Mouse (Mus musculus): Measurements from ENCODE around the gene Cc2d1a.

Gene Cc2d1a

DNA sequence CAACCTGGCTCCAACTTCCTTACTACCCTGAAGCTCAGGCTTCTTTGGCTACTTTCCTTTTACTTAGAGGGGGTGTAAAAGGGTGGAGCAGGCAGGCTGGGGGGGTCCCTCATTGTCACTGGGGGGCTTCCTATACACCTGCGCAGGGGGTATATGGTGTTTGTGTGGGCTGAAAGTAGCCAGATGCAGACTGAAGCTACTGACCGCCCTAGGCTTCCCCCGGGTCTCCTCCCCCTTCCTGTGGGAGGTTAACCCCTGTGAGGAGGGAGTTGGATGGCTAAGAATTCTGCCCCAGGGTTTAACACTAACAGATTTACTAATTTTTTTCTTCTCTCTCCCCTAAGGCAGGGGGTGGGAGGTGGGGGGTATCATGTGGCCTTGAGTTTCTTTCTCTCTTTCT is 28.8 kb upstream of the Cc2d1a start:
- peak; percentile 32 to 38 for DNase-seq

GRCm38 (mm10) chr8:84173861-84174260 is 26.1 kb upstream of the Cc2d1a start:
- DNase-seq: no peak

- no peak for DNase-seq
Observed at GRCm38 (mm10) chr8:84170096-84170495, 22.4 kb upstream of the Cc2d1a start.

GRCm38 (mm10) chr8:84167696-84168095 is 20.0 kb upstream of the Cc2d1a start:
- no peak for DNase-seq

DNA sequence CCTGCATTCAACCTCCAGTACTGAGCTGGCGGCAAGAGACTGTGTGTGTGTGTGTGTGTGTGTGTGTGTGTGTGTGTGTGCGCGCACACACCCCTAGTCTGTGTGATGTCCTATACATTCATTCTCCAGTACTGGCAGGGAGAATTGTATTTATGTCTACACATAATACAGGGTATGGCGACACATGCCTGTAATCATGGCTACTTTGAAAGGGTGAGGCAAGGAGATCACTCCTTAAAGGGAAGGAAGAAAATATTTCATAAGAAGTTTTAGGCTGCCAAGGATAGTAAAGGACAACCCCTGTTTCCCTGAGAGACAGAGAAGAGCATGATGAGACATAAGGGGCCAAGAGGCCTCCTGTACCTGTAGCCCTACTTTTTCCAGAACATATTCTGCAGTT is 9.9 kb upstream of the Cc2d1a start:
- DNase-seq: no peak

GRCm38 (mm10) chr8:84149181-84149580 is 1.4 kb upstream of the Cc2d1a start:
- DNase-seq: no peak

DNA sequence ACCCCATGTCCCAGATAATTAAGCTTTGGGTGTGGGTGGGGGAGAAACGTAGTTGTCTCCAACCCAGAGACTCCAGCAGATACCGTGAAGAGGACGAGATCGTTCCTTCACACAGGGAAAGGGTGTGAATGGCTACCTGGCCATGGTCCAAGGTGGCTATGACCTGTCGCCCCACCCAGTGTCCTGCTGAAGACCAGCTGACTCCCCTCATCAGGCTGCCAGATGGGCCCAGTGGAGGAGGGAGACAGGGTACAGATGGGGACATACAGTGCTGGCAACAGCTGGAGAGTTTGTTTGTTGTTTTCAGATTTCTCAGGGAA is 755 bp upstream of the Cc2d1a start:
- DNase-seq: no peak

DNA sequence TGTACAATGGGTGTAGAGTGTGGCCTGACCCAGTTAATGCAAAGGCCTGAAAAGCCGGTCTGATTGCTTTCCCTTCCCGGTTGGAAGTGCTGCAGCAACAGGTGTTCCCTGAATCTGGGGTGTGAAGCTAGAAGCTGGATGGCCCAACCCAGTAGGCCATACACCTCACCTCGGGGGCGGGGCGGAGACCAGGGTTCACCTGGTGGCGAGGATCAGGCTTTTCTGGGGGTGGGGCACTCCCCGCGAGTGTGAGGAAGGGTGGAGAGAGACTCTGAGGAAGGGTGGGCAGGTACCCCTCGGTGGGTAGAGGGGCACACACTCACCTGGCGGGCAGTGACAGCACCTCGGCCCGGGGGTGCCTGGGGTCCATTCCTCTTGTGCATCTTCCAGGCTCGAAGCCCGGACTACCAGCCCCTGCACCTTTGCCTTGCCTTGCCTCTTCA is 391 bp downstream of the Cc2d1a start:
- DNase-seq: no peak

- DNase-seq: no peak
Observed at GRCm38 (mm10) chr8:84144636-84145245, 3.0 kb downstream of the Cc2d1a start.

DNA sequence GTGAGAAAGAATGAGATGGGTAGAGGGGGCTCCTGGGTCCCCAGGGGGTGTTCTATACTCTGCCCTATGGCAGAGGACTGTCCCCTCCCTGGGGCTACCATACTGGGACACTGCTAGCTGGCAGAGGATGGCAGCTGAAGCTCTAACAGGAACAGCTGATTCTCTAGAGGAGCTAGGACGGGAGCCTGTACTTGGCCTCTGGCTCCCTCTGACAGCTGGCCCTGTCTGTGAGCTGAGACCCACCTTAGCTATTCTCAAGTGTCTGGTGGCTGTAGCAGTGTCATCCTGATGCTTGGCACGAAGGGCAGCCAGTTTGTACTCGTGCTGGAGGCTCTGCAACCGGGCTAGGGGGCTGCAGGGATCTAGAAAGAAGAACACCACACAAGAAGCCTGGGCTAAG is 6.9 kb downstream of the Cc2d1a start:
- DNase-seq: no peak

- no peak for DNase-seq
Observed at GRCm38 (mm10) chr8:84137848-84138247, 9.9 kb downstream of the Cc2d1a start.

- DNase-seq: peak; percentile 30 to 36
Observed at GRCm38 (mm10) chr8:84132225-84132624, 15.5 kb downstream of the Cc2d1a start.

GRCm38 (mm10) chr8:84130806-84131205 is 16.9 kb downstream of the Cc2d1a start:
- DNase-seq: no peak

DNA sequence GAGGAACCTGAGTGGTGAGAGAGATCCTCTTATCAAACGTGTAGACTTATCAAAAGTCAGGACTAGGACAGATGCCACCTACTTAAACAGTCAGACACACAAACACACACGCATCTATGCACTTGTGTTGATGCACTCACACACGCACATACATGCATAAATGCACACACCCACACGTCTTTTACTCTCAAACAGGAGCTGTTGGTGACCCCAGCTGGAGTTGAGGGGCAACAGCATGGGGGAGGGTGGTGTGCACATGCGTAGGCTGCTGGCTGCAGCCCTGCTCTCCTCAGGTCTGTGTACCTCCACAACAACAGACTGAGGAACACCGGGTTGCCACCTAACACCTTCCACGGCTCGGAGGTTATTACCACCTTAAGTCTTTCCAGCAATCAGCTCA is 19.5 kb downstream of the Cc2d1a start:
- DNase-seq: peak; percentile 57 to 75

DNA sequence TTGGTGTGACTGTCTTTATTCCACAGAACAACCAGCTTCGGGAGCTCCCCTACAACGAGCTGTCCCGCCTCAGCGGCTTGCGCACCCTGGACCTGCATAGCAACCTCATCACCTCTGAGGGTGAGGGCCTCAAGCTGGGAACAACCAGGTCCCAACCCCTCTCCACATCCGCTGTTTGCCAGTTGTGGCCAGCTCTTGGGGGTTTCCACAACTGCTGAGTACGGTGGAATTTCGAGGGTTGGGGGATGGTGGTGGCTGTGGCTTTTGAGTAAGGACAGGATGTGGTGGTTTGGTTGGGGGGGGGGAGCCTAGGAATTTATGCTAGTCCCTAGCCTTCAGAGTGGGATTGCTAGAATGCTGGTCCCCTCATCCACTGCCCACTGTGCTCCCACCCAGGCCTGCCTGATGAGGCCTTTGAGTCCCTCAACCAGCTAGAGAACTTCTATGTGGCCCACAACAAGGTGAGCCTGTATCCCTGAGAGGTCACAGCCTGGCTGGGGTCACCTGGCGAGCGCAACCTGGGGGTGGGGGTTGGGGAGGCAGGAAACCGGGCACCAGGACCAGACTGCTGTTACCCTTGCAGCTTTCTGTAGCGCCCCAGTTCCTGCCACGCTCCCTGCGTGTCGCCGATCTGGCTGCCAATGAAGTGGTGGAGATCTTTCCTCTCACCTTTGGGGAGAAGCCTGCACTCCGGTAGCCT is 20.4 kb downstream of the Cc2d1a start:
- peak; percentile 65 to 78 for DNase-seq

GRCm38 (mm10) chr8:84126742-84127141 is 21.0 kb downstream of the Cc2d1a start:
- DNase-seq: peak in 1 of 2 experiments; percentile 36

GRCm38 (mm10) chr8:84125656-84126055 is 22.1 kb downstream of the Cc2d1a start, which contains the start of gene Podnl1:
Gene Podnl1, plus strand, starts transcription at chr8:84125989.
- no peak for DNase-seq

- no peak for DNase-seq
Observed at GRCm38 (mm10) chr8:84122151-84122550, 25.6 kb downstream of the Cc2d1a start.

DNA sequence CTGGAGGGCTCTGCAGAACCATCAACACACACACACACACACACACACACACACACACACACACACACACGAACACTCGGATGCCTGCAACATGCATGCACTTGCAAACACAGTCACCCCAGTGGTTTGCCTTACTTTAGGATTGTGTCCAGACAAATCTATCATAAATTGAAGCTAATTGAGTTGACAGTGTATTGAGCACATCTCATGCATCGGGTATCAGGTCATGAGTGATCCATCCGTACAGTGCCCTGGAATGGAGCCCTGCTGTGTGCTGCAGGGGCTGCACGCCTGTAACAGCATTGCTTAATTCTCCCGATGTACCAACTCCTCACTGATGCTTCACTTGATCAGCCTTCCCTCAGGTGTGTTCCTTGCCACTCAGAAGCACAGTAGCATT is 32.1 kb downstream of the Cc2d1a start:
- DNase-seq: no peak

GRCm38 (mm10) chr8:84106216-84107040 is 41.3 kb downstream of the Cc2d1a start:
- DNase-seq: no peak

DNA sequence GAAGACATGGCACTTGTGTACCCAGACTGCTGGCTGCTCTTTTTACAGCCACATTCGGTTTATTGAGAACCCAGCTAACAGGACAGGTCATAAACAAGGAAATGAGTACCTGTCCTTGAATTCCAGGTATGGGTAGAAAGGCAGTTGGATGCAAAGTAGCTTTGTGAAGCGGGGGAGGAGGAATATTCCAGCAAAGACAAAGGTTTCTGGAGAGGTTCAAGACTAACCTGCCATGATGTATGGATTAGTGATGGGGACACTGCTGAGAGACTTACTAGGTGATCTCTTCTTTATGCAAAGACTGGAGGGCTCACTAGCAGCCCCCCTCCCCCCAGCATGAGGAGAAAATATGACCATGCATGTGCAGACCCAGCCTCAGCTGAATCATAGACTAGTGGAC is 42.1 kb downstream of the Cc2d1a start:
- DNase-seq: no peak

GRCm38 (mm10) chr8:84104697-84105609 is 42.8 kb downstream of the Cc2d1a start, which contains the start of gene Dcaf15:
Gene Dcaf15, minus strand, starts transcription at chr8:84104768.
- peak; percentile 98 to 99 for DNase-seq

GRCm38 (mm10) chr8:84104221-84104620 is 43.5 kb downstream of the Cc2d1a start:
- DNase-seq: peak; percentile 86 to 91

Measured in thymus, postnatal 36 days (tissue).